Mouse (Mus musculus): ENCODE results near the gene Wdr41.

Gene Wdr41

DNA sequence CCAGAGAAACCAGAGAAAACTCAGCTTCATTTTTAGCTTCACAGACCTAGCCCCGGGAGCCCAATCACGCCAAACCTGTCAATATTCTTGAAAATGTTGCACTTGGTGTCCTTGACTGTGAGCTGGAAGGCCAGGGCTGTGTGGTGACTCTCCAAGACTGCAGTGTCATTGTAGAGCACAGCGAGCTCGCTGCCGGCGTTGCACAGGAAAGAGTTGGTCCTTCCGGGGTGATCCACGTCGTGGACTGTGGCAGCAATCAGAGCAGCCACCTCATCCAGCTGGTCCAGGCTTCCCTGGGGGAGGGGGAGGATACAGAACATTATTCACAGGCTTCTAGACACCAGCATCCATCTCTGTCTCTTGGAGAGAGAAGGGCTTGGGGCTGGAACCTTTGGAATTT is 58.0 kb downstream of the Wdr41 start:
- no peak for ATAC-seq (ENCODE audit: insufficient number of reproducible peaks, low FRiP score, low TSS enrichment)

DNA sequence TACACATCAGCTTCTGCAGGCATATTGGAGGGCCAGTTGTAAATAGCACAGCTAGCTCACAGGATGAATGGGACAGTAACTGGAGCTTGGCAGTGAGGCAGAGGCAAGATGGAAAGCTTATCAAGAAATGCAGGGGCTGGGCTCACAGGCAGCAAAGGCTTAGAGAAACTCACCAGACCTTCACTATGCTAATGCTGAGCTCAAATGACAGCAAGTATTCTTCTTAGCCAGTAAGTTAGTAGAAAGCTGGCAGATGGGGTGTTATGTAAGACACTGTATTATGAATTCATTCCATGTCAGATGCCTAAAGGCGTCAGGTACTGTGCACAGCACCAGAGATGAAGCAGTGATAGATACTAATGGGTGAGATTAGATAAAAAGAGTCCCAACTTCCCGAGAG is 58.6 kb downstream of the Wdr41 start:
- ATAC-seq (ENCODE audit: insufficient number of reproducible peaks, low FRiP score, low TSS enrichment), result peak; percentile 60

GRCm38 (mm10) chr13:95038200-95038599 is 62.1 kb downstream of the Wdr41 start:
- no peak for ATAC-seq (ENCODE audit: insufficient number of reproducible peaks, low FRiP score, low TSS enrichment)

DNA sequence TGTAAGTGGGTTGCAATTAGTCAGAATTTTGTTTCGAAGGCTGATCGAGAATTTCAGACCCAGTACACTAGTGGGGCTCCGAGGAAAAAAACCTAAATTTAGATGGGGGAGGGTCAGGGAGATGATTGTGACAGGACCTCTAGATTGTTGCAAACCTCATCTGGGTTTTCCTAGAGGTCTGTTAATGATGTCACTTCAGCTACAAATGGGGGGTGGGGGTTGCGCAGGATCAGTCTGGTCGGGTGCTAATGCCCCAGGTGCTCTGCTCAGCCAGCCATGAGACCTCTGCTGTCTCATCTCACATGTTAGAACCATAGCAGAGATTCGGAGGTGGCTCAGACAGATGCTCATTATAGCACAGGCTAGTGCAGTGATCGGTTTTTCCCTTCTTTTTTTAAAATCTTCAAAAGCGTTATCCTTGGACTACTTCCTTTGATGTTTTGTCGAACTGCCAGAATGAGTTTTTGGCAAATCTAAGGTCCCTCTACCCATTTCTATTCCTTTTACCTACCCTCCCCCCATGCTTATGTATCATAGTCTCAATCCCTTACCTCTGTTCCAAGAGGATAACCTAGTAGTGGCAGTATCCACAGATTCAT is 64.1 kb downstream of the Wdr41 start:
- no peak for ATAC-seq (ENCODE audit: insufficient number of reproducible peaks, low FRiP score, low TSS enrichment)

GRCm38 (mm10) chr13:95044108-95044507 is 68.0 kb downstream of the Wdr41 start:
- no peak for ATAC-seq (ENCODE audit: insufficient number of reproducible peaks, low FRiP score, low TSS enrichment)

DNA sequence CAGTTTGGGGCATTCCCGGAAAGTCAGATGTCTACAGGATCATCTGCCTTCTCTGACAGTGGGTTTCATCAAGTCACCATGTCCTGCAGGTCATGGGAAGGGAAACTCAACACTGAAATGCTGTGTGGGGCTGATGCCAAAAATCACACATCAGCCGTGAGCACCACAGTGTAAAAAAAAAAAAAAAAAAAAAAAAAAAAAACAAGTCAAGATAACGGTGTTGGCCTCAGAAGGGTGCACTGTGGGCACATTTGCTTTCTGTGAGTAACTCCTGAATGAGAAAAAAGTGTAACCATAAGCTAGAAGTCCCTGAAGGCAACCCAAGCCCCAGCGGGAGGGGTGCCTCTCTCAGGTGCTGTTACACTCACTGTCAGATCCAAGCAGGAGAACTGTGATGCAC is 74.3 kb downstream of the Wdr41 start:
- no peak for ATAC-seq (ENCODE audit: insufficient number of reproducible peaks, low FRiP score, low TSS enrichment)

DNA sequence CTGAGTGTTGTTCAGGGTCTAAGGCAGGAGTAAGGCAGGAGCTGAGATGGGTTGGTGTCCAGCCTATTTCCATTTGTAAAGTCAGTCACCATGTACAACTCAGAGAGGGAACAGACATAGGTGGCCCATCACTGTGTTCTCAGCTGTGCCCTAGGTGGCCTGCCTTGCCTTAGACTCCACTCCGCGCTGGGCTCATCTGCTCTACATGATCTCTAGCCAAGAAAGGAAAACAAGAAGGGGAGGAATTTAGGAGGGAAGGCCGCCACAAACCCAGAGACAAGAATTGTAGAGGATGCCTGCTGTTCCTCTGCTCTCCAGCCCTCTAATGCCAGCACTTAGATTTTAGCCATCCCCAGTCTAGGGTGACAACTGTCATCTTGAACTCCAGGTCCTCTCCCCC is 76.3 kb downstream of the Wdr41 start:
- ATAC-seq (ENCODE audit: insufficient number of reproducible peaks, low FRiP score, low TSS enrichment), result no peak

GRCm38 (mm10) chr13:95055742-95056388 is 79.7 kb downstream of the Wdr41 start:
- no peak for ATAC-seq (ENCODE audit: insufficient number of reproducible peaks, low FRiP score, low TSS enrichment)

DNA sequence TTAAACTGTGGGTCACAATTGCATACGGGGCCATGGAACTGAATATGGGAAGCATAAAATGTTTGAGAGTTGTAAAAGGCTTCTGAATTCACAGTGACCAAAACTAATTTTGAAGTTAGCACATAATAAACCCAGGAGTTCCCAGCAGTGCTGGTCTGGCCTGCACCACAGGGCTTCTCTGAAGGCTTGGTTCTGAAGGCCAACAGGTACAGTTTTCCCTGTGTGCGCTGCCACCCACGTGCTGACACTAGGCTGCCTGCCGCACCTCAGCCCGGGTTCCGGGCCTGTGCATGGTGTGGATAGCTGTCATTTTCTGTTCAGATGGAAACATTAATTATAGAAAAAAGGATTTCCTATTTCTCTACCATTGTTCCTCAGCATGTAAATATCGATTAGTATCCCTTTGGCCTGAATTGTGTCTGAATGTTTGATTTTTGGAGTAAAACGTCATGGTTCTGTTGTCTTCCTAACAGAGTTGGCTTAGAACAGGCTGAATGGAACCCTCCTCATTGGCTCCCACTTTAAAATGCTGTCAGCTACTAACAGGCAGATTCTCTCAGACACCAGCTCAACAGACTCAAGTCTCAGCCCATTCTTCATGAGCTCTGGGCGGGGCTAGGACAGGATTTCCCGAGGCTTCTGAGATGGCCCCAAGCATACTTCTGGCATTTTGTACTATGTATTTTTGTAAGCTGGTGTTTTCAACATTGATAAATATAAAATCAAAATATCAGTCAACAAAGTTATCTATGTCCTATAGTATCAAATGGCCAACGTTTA is 80.5 kb downstream of the Wdr41 start:
- no peak for ATAC-seq (ENCODE audit: insufficient number of reproducible peaks, low FRiP score, low TSS enrichment)

GRCm38 (mm10) chr13:95058885-95059284 is 82.7 kb downstream of the Wdr41 start:
- no peak for ATAC-seq (ENCODE audit: insufficient number of reproducible peaks, low FRiP score, low TSS enrichment)

DNA sequence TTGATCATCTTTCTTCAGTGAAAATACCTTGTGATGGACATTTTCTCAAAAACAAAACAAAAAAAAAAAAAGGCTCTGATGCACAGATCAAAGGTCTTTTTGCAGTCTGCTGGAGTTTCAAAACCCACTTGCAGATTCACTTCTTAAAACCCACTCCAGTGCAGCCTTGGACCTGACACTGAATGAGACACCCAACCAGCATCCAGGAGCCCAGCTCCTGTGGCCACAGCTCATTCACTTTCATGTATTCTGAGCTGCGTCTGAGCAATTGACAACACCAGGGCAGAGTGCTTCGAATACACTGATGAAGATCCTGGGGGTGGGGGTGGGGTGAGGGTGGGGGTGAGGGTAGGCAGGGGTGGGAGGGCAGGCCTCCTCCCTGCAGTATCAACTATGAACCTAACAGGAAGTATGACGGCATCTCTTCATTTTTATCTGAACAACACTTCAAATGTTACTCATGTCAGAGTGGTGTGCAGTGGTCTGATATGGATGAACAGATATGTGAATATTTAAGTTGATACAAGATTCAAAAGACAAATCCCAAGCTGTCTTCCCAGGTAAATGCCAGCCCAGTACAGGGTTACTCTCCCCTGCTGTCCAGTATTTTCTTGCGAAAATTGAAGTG is 87.4 kb downstream of the Wdr41 start:
- ATAC-seq (ENCODE audit: insufficient number of reproducible peaks, low FRiP score, low TSS enrichment), result no peak

DNA sequence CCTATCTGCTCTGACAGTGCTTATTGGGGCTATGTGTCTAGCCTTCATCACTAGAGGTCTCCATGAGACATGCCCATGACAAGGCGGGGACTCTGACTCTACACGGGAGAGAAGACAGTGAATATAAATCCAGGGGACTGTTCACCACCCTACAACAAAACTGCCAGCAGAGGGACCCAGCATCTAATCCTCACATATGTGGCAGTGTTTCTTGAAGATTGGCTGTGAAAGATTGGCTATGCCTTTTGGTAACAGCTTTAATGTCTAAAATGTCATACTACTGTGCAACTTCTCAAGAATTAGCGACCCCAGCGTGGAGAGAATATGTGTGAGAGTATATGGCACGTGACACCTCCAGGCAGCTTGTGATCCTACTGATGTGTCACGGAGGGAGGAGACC is 91.7 kb downstream of the Wdr41 start:
- ATAC-seq (ENCODE audit: insufficient number of reproducible peaks, low FRiP score, low TSS enrichment), result no peak

GRCm38 (mm10) chr13:95070268-95070667 is 94.1 kb downstream of the Wdr41 start:
- ATAC-seq (ENCODE audit: insufficient number of reproducible peaks, low FRiP score, low TSS enrichment), result no peak
